Mouse (Mus musculus): ENCODE measurements around the gene Sipa1l1.

Gene Sipa1l1

GRCm38 (mm10) chr12:82382932-82383331 is 213.8 kb downstream of the Sipa1l1 start:
- DNase-seq (ENCODE audit: low spot score): no peak

- no peak for DNase-seq (ENCODE audit: low spot score)
Observed at GRCm38 (mm10) chr12:82384719-82385118, 215.6 kb downstream of the Sipa1l1 start.

DNA sequence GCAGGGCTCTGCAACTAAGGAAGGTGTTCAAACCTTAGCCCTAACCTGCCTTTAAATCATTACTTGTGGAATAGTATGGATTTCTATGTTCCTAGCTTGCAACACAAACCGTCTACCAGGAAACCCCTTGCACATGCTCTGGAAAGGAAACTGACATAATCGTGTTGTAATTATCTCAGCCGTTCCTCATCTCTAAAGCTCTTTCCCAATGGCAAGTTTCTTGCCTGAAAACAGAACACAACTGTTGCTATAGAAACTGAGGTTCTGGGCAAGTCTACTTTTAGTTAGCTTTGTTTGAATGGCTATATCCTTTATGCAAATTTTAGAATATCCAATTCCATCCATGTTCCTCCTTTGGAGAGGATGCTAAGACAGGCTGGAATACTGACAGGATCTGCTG is 217.9 kb downstream of the Sipa1l1 start:
- DNase-seq (ENCODE audit: low spot score): no peak

GRCm38 (mm10) chr12:82387647-82388046 is 218.5 kb downstream of the Sipa1l1 start:
- no peak for DNase-seq (ENCODE audit: low spot score)

DNA sequence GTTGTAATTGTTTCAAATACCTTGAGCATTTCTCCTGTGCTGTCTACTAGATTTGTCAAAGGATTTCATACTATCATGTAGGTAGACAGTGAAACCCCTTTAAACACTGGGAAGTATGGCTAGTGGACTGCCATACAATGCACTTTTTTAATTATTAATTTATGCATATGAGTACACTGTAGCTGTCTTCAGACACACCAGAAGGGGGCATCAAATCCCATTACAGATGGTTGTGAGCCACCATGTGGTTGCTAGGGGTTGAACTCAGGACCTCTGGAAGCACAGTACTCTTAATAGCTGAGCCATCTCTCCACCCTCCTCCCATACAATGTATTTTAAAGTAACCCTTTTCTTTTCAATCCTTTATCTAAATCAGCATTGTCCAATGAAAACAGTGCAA is 219.0 kb downstream of the Sipa1l1 start:
- DNase-seq (ENCODE audit: low spot score): no peak

DNA sequence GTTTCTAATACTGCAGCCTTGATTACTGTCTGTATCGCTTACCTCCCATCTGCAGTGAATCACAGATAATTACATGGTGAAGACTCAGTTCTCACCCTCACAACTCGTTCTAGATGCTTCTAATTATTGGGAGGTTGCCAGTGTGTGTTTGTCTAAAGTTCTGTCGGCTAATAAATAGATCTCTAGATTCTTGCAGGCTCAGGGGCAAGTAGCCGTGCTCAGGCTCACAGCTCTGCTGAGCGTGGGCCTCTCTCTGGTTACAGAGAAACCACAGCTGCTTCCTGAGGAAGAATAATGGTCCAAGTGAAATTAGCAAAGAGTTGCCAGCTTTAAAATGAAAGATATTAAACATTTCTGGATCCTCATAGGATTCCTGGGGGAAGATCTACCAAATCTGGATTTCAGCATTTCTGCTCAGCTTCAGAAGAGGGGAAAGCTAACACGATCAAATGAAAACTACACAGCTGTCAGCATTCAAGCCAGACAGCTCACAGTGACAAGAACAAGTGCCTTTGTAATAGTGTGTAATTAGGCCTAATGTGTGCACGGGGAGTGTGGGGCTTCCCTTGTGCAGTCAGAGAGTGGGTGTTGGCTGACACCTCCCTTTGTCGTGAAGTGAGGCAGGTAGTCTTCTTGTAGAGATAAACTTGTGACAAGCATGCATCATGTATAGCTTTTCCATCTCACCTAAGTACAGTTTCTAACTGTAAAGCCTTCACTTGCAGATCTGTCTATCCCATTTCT is 225.2 kb downstream of the Sipa1l1 start:
- peak; percentile 4 for DNase-seq (ENCODE audit: low spot score)

- DNase-seq (ENCODE audit: low spot score): no peak
Observed at GRCm38 (mm10) chr12:82395194-82395593, 226.1 kb downstream of the Sipa1l1 start.

GRCm38 (mm10) chr12:82397193-82397592 is 228.1 kb downstream of the Sipa1l1 start:
- no peak for DNase-seq (ENCODE audit: low spot score)

- no peak for DNase-seq (ENCODE audit: low spot score)
Observed at GRCm38 (mm10) chr12:82397751-82398150, 228.6 kb downstream of the Sipa1l1 start.

DNA sequence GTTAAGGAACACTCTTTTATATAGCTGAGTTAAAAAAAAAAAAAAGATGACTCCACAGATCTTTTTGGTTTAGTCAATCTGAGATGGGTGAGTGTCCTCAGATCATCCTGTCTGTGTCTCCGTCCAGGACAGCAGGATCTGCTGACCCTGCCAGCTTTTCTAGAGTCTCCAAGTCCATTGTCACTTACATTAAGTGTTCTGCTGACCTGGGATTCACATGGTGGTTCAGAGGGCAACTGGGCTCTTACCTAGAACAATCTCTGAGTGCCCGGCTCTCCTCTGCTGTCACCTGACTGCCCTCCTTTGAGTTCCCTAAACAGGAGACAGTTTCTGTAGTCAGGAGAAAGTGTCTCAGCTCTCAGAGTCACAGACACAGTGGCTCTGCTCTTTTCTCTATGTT is 229.8 kb downstream of the Sipa1l1 start:
- DNase-seq (ENCODE audit: low spot score): no peak

GRCm38 (mm10) chr12:82399971-82400720 is 231.0 kb downstream of the Sipa1l1 start:
- no peak for DNase-seq (ENCODE audit: low spot score)

- no peak for DNase-seq (ENCODE audit: low spot score)
Observed at GRCm38 (mm10) chr12:82400783-82401182, 231.7 kb downstream of the Sipa1l1 start.

- no peak for DNase-seq (ENCODE audit: low spot score)
Observed at GRCm38 (mm10) chr12:82401440-82401839, 232.3 kb downstream of the Sipa1l1 start.

DNA sequence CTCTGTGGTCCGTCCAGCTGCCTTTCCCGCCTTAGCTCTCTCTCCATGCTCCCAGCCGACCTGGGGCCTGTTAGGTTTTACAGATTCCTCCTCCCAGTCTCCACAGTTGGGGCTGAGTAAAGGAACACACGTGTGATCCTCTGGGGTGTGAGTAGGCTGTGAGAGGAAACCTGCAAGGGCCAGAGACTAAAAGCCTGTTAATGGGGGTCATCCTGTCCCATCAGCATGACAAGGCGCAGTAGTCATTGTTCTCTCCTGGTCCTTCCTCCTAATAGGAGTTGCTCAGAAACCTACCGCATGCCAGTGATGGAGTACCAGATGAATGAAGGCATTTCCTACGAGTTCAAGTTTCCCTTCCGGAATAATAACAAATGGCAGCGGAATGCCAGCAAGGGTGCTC is 233.5 kb downstream of the Sipa1l1 start:
- no peak for DNase-seq (ENCODE audit: low spot score)

DNA sequence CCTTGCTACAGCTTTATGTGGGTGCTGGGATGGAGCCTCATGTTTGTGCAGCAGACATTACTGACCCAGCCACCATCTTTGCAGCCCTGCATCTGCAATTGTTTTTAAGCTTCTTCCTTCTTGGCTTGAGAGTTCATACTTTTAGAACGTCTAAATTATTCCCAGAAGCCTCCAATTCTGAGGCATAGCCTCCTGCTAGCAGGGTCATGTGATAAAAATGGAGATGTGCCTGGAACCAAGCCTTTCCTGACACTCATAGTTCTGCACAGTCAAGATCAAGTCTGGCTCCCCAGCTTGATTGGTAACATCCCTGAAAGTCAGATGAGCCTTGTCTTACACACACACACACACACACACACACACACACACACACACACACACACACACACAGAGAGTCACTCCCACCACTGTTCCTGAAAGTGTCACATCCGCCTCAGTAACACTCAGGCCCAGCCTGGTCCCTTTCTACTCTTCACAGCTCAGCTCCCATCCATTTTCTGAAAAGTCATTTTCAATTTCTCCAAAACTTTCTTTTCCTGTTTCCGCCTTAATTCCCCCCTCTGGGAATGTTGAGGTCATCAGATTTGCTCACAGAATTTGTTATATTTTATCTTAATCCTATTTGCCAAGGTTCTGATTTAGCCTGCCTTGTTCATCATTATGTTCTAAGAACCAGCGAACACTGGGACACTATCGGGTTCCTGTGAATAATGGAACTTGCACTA is 238.6 kb downstream of the Sipa1l1 start:
- DNase-seq (ENCODE audit: low spot score): no peak

GRCm38 (mm10) chr12:82408486-82408885 is 239.4 kb downstream of the Sipa1l1 start:
- DNase-seq (ENCODE audit: low spot score): no peak

DNA sequence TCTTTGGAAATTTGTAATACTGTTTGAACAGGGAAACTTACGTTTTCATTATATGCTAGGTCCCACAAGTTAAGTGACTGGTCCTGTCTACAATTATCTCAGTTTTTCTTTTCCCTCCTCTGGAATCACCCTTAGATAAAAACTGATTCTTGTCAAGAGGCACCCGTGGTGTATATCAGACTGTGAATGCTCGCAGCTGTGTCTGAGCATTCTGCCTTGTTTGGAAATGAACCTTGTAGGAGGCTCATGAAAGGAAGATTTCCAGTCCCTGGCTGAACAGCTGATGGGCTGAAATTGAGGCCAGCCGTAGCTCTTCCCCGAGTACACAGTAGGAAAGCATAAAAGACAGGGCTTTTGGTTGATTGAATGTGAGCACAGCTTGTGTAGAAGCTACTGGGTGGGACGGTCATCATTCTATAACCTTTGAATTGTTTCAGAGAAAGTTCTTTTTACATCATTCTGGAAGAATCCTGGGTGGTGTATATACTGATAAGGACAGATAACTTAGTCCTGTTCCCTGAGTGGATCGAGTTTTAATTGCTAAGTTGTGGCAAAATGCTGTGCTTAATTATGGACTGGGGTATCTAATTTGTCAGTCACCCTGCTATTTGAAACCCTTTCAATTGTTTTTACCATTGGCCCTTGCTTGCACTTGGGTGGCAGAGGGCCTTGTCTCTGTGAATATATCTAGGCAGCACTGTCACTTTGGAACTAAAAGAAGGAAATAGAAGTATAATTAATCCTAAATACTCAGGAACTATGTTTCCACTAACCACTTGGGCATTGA is 240.8 kb downstream of the Sipa1l1 start:
- DNase-seq (ENCODE audit: low spot score): no peak

GRCm38 (mm10) chr12:82412291-82413032 is 243.3 kb downstream of the Sipa1l1 start:
- no peak for DNase-seq (ENCODE audit: low spot score)

DNA sequence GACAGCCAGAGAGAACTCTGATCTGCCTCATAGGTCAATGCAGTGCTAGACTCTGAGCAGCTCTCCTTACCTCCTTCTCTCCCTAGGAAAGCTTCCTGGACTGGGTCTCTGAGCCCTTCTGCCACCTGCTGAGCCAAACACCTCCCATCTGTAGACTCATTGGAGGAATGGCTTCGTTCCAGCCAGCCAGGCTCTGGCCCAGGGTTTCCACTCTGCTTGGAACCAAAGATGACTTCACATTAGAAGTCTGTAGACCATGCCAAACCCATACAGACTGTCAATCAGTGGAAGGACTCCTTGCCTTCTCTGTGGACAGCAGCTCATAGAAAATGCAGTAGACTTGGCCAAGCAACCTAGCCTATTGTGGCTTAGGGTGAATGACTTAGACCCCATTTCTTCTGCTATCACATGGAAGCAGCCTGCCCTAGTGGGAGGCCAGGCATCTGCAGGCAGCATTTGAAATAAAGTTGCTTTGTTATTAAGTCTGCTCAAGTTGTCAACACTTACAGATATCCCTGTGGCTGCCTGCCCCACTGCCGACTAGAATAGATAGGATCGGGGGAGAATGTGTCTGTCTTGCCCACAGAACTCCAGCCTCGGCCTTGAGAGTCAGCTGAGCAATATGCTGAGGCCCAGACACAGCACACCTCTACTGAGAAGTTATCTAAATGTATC is 246.7 kb downstream of the Sipa1l1 start:
- DNase-seq (ENCODE audit: low spot score): no peak

DNA sequence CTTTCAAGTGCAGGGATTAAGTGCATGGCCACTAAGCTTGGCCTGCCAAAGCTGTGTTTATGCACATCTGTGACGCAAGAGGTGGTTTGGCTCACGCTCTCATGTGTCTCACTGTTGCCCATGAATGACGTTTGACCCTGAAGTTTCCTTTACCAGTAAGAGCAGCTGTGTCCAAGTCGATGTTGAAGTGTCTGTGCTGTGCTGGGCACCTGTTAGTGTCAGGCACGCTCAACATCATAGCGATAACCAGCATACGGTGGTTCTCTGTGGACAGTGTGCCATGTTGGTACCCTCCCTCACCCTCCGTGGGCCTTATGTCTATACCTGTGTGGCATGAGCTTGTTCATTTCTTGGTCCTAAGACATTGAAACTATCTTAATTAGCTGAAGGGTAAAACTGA is 249.9 kb downstream of the Sipa1l1 start:
- no peak for DNase-seq (ENCODE audit: low spot score)

GRCm38 (mm10) chr12:82424783-82425182 is 255.7 kb downstream of the Sipa1l1 start:
- DNase-seq (ENCODE audit: low spot score): no peak

All from T-cell, adult 2 months (primary cell).